Mouse (Mus musculus) left cerebral cortex, postnatal 36 days (tissue): Measurements from ENCODE around the gene Ropn1. TPM values are rescaled to one million over a fixed set of nuclear protein-coding genes. Genes with fewer than 3 reads are reported as not detected.
"Not testable (repeated sequence)": the region's sequence is repeated elsewhere in the genome, so short reads cannot be mapped to it uniquely, and the experiment has no call there.

Source experiments
- DNase-seq, 2 experiments: peaks; one replicate each; pipeline ENCODE4 v3.0.0; 2021 to 2022; ENCODE audit warnings: low spot score in 2 of 2, mixed read lengths in 1 of 2
- intact Hi-C: fragments of 180-260 bp; cut with DNase I; formaldehyde crosslinking; loops from one replicate; pipeline ENCODE4 v1.15.1; 2025
- total RNA-seq, 2 experiments: library from RNA; stranded (reverse); gene quantifications; 2 replicates each; pipeline ENCODE4 v1.2.3; 2021

The Ropn1 gene
- total RNA-seq, 2 experiments from 2014 or later, result 0.49 TPM; not detected in 1

GRCm38 (mm10) chr16:34681823-34682222 lies 32.1 kb downstream of the Ropn1 start:
- intact Hi-C loops, result no loop called here
- no peak for DNase-seq

GRCm38 (mm10) chr16:34689879-34690278 lies 40.2 kb downstream of the Ropn1 start:
- no peak for DNase-seq
- intact Hi-C loops, result no loop called here

- intact Hi-C loops, result no loop called here
- peak; percentile 75 to 78 for DNase-seq
Measured at GRCm38 (mm10) chr16:34690334-34691144, 40.8 kb downstream of the Ropn1 start, which contains the start of gene Ccdc14. Gene Ccdc14 (plus strand): TSS chr16:34690616.

- no peak for DNase-seq
- intact Hi-C loops, result no loop called here
Measured at GRCm38 (mm10) chr16:34691156-34691555, 41.4 kb downstream of the Ropn1 start.

GRCm38 (mm10) chr16:34694477-34694876 lies 44.8 kb downstream of the Ropn1 start:
- intact Hi-C loops, result no loop called here

GRCm38 (mm10) chr16:34698721-34699120 lies 49.0 kb downstream of the Ropn1 start:
- intact Hi-C loops, DNase-seq: not testable (repeated sequence)

More at GRCm38 (mm10) chr16:34694477-34694876, 44.8 kb downstream of the Ropn1 start:
- DNase-seq, result no peak

- peak; percentile 56 to 71 for DNase-seq
- intact Hi-C loops, result loop anchor here (1.0 to 10.0 kb wide), 5 partner anchors 33 to 505 kb away; no protein-coding TSS in a partner anchor
Measured at GRCm38 (mm10) chr16:34700165-34700827, 50.6 kb downstream of the Ropn1 start.

- intact Hi-C loops, result loop anchor here (1.0 to 10.0 kb wide), 5 partner anchors 34 to 506 kb away; no protein-coding TSS in a partner anchor
- DNase-seq, result no peak
Measured at GRCm38 (mm10) chr16:34700828-34701216, 51.1 kb downstream of the Ropn1 start.

- no peak for DNase-seq
- intact Hi-C loops, result loop anchor here (10.0 kb wide), 3 partner anchors 361 to 511 kb away; no protein-coding TSS in a partner anchor
Measured at GRCm38 (mm10) chr16:34706019-34706418, 56.3 kb downstream of the Ropn1 start.

GRCm38 (mm10) chr16:34706487-34706946 lies 56.8 kb downstream of the Ropn1 start:
- no peak for DNase-seq
- intact Hi-C loops, result loop anchor here (10.0 kb wide), 3 partner anchors 362 to 512 kb away; no protein-coding TSS in a partner anchor

- intact Hi-C loops, result no loop called here
Measured at GRCm38 (mm10) chr16:34711481-34711880, 61.8 kb downstream of the Ropn1 start.

GRCm38 (mm10) chr16:34725156-34725555 lies 75.4 kb downstream of the Ropn1 start:
- DNase-seq, result no peak
- intact Hi-C loops, result no loop called here

More at GRCm38 (mm10) chr16:34711481-34711880, 61.8 kb downstream of the Ropn1 start:
- DNase-seq, result no peak

Other genes with a start within 250 kb of the Ropn1 start
- 100 to 1,000 TPM; 564 to 585 TPM for gene Kalrn, start 76.4 kb upstream of the Ropn1 start, total RNA-seq
- gene Ccdc14, start 40.7 kb downstream of the Ropn1 start, total RNA-seq, result 1 to 10 TPM; 2.4 TPM
- gene Mylk, start 95.3 kb downstream of the Ropn1 start, total RNA-seq, result 10 to 100 TPM; 13.7 to 19.1 TPM